Mouse (Mus musculus): Measurements from ENCODE around the gene Tbc1d2.
"Not testable (repeated sequence)": the region's sequence is repeated elsewhere in the genome, so short reads cannot be mapped to it uniquely, and the experiment has no call there.

DNA sequence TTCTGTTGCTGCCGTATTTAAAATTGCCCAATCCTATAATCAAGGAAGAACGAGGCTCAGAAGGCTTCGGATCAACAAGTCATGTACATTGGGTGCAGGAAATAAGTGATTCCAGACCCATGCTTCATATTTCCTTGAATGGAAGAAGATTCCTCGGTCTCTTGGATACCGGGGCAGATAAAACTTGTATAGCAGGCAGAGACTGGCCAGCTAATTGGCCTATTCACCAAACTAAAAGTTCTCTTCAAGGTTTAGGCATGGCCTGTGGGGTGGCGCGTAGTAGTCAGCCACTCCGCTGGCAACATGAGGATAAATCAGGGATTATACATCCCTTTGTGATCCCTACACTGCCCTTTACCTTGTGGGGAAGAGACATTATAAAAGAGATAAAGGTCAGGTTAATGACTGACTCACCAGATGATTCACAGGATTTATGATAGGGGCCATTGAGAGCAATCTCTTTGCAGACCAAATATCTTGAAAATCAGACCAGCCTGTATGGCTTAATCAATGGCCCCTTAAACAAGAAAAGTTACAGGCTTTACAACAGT is 71.1 kb downstream of the Tbc1d2 start:
- not testable (repeated sequence) for TF ChIP-seq CTCF, EP300 (IDR thresholded peaks at IDR 0.05; ENCODE audit: low read depth)
